Mouse (Mus musculus): ENCODE results near the gene Rnf182. TPM values are rescaled to one million over a fixed set of nuclear protein-coding genes. Genes with fewer than 3 reads are reported as not detected.

Rnf182 gene
- total RNA-seq, 1 experiment from 2014 or later: not detected

- no peak for ATAC-seq (replicated peaks; ENCODE audit: insufficient number of reproducible peaks, low FRiP score, low TSS enrichment, poor library complexity, severe bottlenecking)
These were observed 12.5 kb upstream of the Rnf182 start for GRCm38 (mm10) chr13:43603042-43603441.

- ATAC-seq (replicated peaks; ENCODE audit: insufficient number of reproducible peaks, low FRiP score, low TSS enrichment, poor library complexity, severe bottlenecking): no peak
These were observed 6.7 kb upstream of the Rnf182 start for GRCm38 (mm10) chr13:43608854-43609253.

- ATAC-seq (replicated peaks; ENCODE audit: insufficient number of reproducible peaks, low FRiP score, low TSS enrichment, poor library complexity, severe bottlenecking): no peak
These were observed 3.5 kb upstream of the Rnf182 start for GRCm38 (mm10) chr13:43612040-43612439.

- ATAC-seq (replicated peaks; ENCODE audit: insufficient number of reproducible peaks, low FRiP score, low TSS enrichment, poor library complexity, severe bottlenecking): no peak
These were observed 843 bp upstream of the Rnf182 start for GRCm38 (mm10) chr13:43614667-43615066.

GRCm38 (mm10) chr13:43615194-43615576 lies 325 bp upstream of the Rnf182 start:
- ATAC-seq (replicated peaks; ENCODE audit: insufficient number of reproducible peaks, low FRiP score, low TSS enrichment, poor library complexity, severe bottlenecking): no peak

GRCm38 (mm10) chr13:43616551-43616950 lies 1.0 kb downstream of the Rnf182 start:
- no peak for ATAC-seq (replicated peaks; ENCODE audit: insufficient number of reproducible peaks, low FRiP score, low TSS enrichment, poor library complexity, severe bottlenecking)

- ATAC-seq (replicated peaks; ENCODE audit: insufficient number of reproducible peaks, low FRiP score, low TSS enrichment, poor library complexity, severe bottlenecking): no peak
These were observed 4.2 kb downstream of the Rnf182 start for GRCm38 (mm10) chr13:43619550-43620175.

GRCm38 (mm10) chr13:43627922-43628321 lies 12.4 kb downstream of the Rnf182 start:
- no peak for ATAC-seq (replicated peaks; ENCODE audit: insufficient number of reproducible peaks, low FRiP score, low TSS enrichment, poor library complexity, severe bottlenecking)

GRCm38 (mm10) chr13:43629785-43630184 lies 14.3 kb downstream of the Rnf182 start:
- no peak for ATAC-seq (replicated peaks; ENCODE audit: insufficient number of reproducible peaks, low FRiP score, low TSS enrichment, poor library complexity, severe bottlenecking)

- ATAC-seq (replicated peaks; ENCODE audit: insufficient number of reproducible peaks, low FRiP score, low TSS enrichment, poor library complexity, severe bottlenecking): no peak
These were observed 15.8 kb downstream of the Rnf182 start for GRCm38 (mm10) chr13:43631266-43631665.

GRCm38 (mm10) chr13:43633024-43633423 lies 17.5 kb downstream of the Rnf182 start:
- no peak for ATAC-seq (replicated peaks; ENCODE audit: insufficient number of reproducible peaks, low FRiP score, low TSS enrichment, poor library complexity, severe bottlenecking)

GRCm38 (mm10) chr13:43637720-43638119 lies 22.2 kb downstream of the Rnf182 start:
- no peak for ATAC-seq (replicated peaks; ENCODE audit: insufficient number of reproducible peaks, low FRiP score, low TSS enrichment, poor library complexity, severe bottlenecking)

- no peak for ATAC-seq (replicated peaks; ENCODE audit: insufficient number of reproducible peaks, low FRiP score, low TSS enrichment, poor library complexity, severe bottlenecking)
These were observed 29.5 kb downstream of the Rnf182 start for GRCm38 (mm10) chr13:43644991-43645390.

- no peak for ATAC-seq (replicated peaks; ENCODE audit: insufficient number of reproducible peaks, low FRiP score, low TSS enrichment, poor library complexity, severe bottlenecking)
These were observed 33.0 kb downstream of the Rnf182 start for GRCm38 (mm10) chr13:43648556-43648955.

GRCm38 (mm10) chr13:43651277-43651676 lies 35.8 kb downstream of the Rnf182 start:
- no peak for ATAC-seq (replicated peaks; ENCODE audit: insufficient number of reproducible peaks, low FRiP score, low TSS enrichment, poor library complexity, severe bottlenecking)

GRCm38 (mm10) chr13:43654091-43654490 lies 38.6 kb downstream of the Rnf182 start:
- no peak for ATAC-seq (replicated peaks; ENCODE audit: insufficient number of reproducible peaks, low FRiP score, low TSS enrichment, poor library complexity, severe bottlenecking)

- no peak for ATAC-seq (replicated peaks; ENCODE audit: insufficient number of reproducible peaks, low FRiP score, low TSS enrichment, poor library complexity, severe bottlenecking)
These were observed 47.7 kb downstream of the Rnf182 start for GRCm38 (mm10) chr13:43663225-43663624.

- ATAC-seq (replicated peaks; ENCODE audit: insufficient number of reproducible peaks, low FRiP score, low TSS enrichment, poor library complexity, severe bottlenecking): no peak
These were observed 50.6 kb downstream of the Rnf182 start for GRCm38 (mm10) chr13:43666130-43666529.

GRCm38 (mm10) chr13:43666920-43667319 lies 51.4 kb downstream of the Rnf182 start:
- no peak for ATAC-seq (replicated peaks; ENCODE audit: insufficient number of reproducible peaks, low FRiP score, low TSS enrichment, poor library complexity, severe bottlenecking)

- ATAC-seq (replicated peaks; ENCODE audit: insufficient number of reproducible peaks, low FRiP score, low TSS enrichment, poor library complexity, severe bottlenecking): no peak
These were observed 61.8 kb downstream of the Rnf182 start for GRCm38 (mm10) chr13:43677159-43677882.

Data from monocyte, adult 5-6 weeks (primary cell).